Mouse (Mus musculus) brain, embryonic 14.5 days (tissue): ENCODE data around the gene Psma5.
A peak's percentile ranks its signal among the peaks of the same experiment; 100 is the strongest.

Source experiments
- CTCF ChIP-seq: fragments of 200-500 bp; IDR thresholded peaks from 2 replicates; pipeline ENCODE4 v1.5.1; 2012; ENCODE audit warnings: inconsistent platforms, mild to moderate bottlenecking, moderate library complexity, borderline replicate concordance; ENCODE audit not compliant: insufficient read depth, insufficient read length; ENCODE audit errors: extremely low read depth
- POLR2A ChIP-seq: fragments of 200-500 bp; IDR thresholded peaks from 2 replicates; pipeline ENCODE4 v1.6.1; 2012; ENCODE audit warnings: mild to moderate bottlenecking, inconsistent platforms, borderline replicate concordance; ENCODE audit not compliant: poor library complexity, insufficient read depth, insufficient read length, severe bottlenecking; ENCODE audit errors: extremely low read depth

GRCm38 (mm10) chr3:108209946-108210770 lies 46.6 kb upstream of the Psma5 start:
- TF ChIP-seq POLR2A (peak; percentile 84), CTCF (no peak)
